Mouse (Mus musculus) limb, embryonic 11.5 days (tissue): ENCODE data around the gene Disp2. TPM values are rescaled to one million over a fixed set of nuclear protein-coding genes. Genes with fewer than 3 reads are reported as not detected.

Experiments
- ATAC-seq: fragments of 200-750 bp; cut with Nextera tagmentation; 2 replicates; pipeline ENCODE4 v1.8.0; 2017; ENCODE audit warnings: low read depth; ENCODE audit not compliant: insufficient number of reproducible peaks, low FRiP score, low TSS enrichment
- DNase-seq: peaks from one replicate; pipeline ENCODE4 v3.0.0-alpha.2; 2015; ENCODE audit warnings: low spot score
- H3K27ac ChIP-seq: fragments of 300-500 bp; sonication (generic); replicated peaks from 2 replicates; pipeline ENCODE4 v1.5.1; 2014; ENCODE audit warnings: low read depth, mild to moderate bottlenecking, low read length
- H3K27me3 ChIP-seq: fragments of 300-500 bp; sonication (generic); 2 replicates; pipeline ENCODE4 v1.6.1; 2014; ENCODE audit warnings: mild to moderate bottlenecking, low read length, mixed read lengths; ENCODE audit not compliant: control insufficient read depth, insufficient read depth
- H3K36me3 ChIP-seq: fragments of 300-500 bp; sonication (generic); 2 replicates; pipeline ENCODE4 v1.6.1; 2014; ENCODE audit warnings: mild to moderate bottlenecking, low read length, moderate library complexity, mixed read lengths; ENCODE audit not compliant: control insufficient read depth, insufficient read depth
- H3K4me1 ChIP-seq: fragments of 300-500 bp; sonication (generic); 2 replicates; pipeline ENCODE4 v1.6.1; 2014; ENCODE audit warnings: low read length, mixed read lengths; ENCODE audit not compliant: control insufficient read depth, insufficient read depth
- H3K4me2 ChIP-seq: fragments of 300-500 bp; sonication (generic); 2 replicates; pipeline ENCODE4 v1.6.1; 2014; ENCODE audit warnings: low read depth, mild to moderate bottlenecking, moderate library complexity; ENCODE audit not compliant: severe bottlenecking
- H3K4me3 ChIP-seq: fragments of 300-500 bp; sonication (generic); 2 replicates; pipeline ENCODE4 v1.5.1; 2014; ENCODE audit warnings: low read depth, low read length
- H3K9ac ChIP-seq: fragments of 300-500 bp; sonication (generic); 2 replicates; pipeline ENCODE4 v1.6.1; 2014; ENCODE audit warnings: mild to moderate bottlenecking, low read length
- H3K9me3 ChIP-seq: fragments of 300-500 bp; sonication (generic); 2 replicates; pipeline ENCODE4 v1.6.1; 2016; ENCODE audit warnings: low read length; ENCODE audit not compliant: control insufficient read depth
- WGBS: fragments of 180-500 bp; shearing (Covaris S2); extraction: QIAGEN DNeasy Blood & Tissue Kit; methylation state at CpG from one replicate; pipeline ENCODE4 v1.1.7; 2014; 5-methylcytosine and 5-hydroxymethylcytosine counted together
- polyA plus RNA-seq: library from polyadenylated mRNA; unstranded; fragments of >200 nt; fragmentation: Nextera tagmentation; extraction: Ambion mirVana; gene quantifications from 2 replicates; pipeline ENCODE4 v1.2.1, GENCODE M21; 2014

Gene Disp2
- polyA plus RNA-seq, 1 experiment from 2014 or later = 0.05 TPM

GRCm38 (mm10) chr2:118789501-118789900, 10.0 kb downstream of the Disp2 start:
- Histone ChIP-seq H3K27me3 (no peaks in the 10 kb centered on the region; the same call in 1 of the 2 replicates), H3K4me3 (no peak overlapping the region), H3K4me2 (no peak overlapping the region), H3K27ac (no peak overlapping the region), H3K36me3 (no peaks in the 10 kb centered on the region), H3K9ac (no peak overlapping the region), H3K4me1 (no peaks in the 10 kb centered on the region), H3K9me3 (no peaks in the 10 kb centered on the region)
- ATAC-seq (no peak), DNase-seq (no peak)
- 85% methylated on average over 11 of the region's 11 CpGs for WGBS

DNA sequence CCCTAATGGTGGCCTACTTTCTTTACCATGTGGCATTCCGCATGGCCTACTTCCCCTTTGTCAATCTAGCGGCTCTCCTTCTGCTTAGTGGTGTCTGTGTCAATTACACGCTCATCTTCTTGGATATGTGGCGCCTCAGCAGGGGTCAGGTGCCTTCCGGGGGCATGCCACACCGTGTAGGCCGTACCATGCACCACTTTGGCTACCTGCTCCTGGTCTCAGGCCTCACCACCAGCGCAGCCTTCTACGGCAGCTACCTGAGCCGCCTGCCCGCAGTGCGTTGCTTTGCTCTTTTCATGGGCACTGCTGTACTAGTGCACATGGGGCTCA, 10.7 kb downstream of the Disp2 start:
- no peak for ATAC-seq
- H3K9ac ChIP-seq = no peak overlapping the region
- no peaks in the 10 kb centered on the region for H3K36me3 ChIP-seq
- H3K9me3 ChIP-seq = no peaks in the 10 kb centered on the region
- H3K4me2 ChIP-seq = peak overlapping the region; percentile 32
- no peak for DNase-seq
- 0 out of 2 replicates have a peak overlapping the region, but pooled peaks have one; percentile 5 for H3K4me3 ChIP-seq
- no peaks in the 10 kb centered on the region for H3K4me1 ChIP-seq
- 56% methylated on average over 12 of the region's 12 CpGs for WGBS
- no peaks in the 10 kb centered on the region; the same call in 1 of the 2 replicates for H3K27me3 ChIP-seq
- no peak overlapping the region for H3K27ac ChIP-seq

DNA sequence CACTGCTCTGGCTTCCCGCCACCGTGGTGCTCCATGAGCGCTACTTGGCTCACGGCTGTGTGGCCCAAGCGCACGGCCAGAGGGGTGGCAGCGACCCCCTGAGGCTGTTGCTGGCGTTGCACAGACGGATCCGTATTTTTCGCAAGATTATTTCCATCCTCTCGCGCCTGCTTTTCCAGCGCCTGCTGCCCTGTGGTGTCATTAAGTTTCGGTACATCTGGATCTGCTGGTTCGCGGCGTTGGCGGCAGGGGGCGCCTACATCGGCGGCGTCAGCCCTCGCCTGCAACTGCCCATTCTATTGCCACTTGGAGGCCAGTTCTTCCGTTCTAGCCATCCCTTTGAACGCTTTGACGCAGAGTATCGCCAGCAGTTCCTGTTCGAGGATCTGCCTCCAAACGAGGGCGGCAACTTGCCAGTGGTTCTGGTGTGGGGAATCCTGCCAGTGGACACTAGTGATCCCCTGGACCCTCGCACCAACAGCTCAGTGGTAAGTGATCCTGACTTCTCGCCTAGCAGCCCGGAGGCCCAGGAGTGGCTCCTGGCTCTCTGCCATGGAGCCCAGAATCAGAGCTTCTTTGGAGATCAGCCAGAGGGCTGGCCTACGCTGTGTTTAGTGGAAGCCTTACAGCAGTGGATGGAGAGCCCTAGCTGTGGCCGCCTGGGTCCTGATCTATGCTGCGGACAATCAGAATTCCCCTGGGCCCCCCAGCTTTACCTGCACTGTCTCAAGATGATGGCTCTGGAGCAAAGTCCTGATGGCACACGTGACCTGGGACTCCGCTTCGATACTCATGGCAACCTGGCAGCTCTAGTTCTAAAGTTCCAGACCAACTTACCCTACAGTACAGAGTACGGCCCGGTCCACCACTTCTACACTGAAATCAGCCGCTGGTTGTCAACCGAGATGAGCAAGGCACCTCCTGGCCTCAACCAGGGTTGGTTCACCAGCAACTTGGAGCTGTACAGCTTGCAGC, 11.3 kb downstream of the Disp2 start:
- WGBS = 29% methylated on average over 44 of the region's 44 CpGs
- Histone ChIP-seq H3K4me1 (no peaks in the 10 kb centered on the region), H3K27me3 (no peaks in the 10 kb centered on the region; the same call in 1 of the 2 replicates), H3K9ac (no peak overlapping the region), H3K36me3 (no peaks in the 10 kb centered on the region), H3K4me2 (peak overlapping the region; percentile 32), H3K4me3 (0 out of 2 replicates have a peak overlapping the region, but pooled peaks have one; percentile 5), H3K9me3 (no peaks in the 10 kb centered on the region), H3K27ac (no peak overlapping the region)
- ATAC-seq (no peak), DNase-seq (peak; percentile 76)

DNA sequence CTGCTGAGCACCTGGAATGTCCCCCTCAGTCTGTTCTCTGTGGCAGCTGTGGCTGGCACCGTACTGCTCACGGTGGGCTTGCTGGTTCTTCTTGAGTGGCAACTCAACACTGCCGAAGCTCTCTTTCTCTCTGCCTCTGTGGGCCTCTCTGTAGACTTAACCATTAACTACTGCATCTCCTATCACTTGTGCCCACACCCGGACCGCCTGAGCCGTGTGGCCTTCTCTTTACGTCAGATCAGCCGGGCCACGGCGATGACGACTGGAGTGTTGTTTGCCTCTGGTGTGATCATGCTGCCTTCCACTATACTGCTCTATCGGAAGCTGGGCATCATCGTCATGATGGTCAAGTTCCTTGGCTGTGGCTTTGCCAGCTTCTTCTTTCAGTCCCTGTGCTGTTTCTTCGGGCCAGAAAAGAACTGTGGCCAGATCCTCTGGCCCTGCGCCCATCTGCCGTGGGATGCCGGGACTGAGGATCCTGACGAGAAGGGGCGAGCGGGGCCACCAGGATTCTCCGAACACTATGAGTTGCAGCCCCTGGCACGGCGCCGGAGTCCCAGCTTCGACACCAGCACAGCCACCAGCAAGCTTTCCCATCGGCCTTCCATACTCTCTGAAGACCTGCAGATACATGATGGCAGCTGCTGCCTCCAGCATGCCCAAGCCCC, 12.2 kb downstream of the Disp2 start:
- Histone ChIP-seq H3K27me3 (no peaks in the 10 kb centered on the region; the same call in 1 of the 2 replicates), H3K4me2 (no peak overlapping the region), H3K4me1 (no peaks in the 10 kb centered on the region), H3K27ac (no peak overlapping the region), H3K4me3 (no peak overlapping the region), H3K9me3 (no peaks in the 10 kb centered on the region), H3K9ac (no peak overlapping the region), H3K36me3 (no peaks in the 10 kb centered on the region)
- no peak for ATAC-seq
- 94% methylated on average over 26 of the region's 26 CpGs for WGBS
- DNase-seq = no peak

DNA sequence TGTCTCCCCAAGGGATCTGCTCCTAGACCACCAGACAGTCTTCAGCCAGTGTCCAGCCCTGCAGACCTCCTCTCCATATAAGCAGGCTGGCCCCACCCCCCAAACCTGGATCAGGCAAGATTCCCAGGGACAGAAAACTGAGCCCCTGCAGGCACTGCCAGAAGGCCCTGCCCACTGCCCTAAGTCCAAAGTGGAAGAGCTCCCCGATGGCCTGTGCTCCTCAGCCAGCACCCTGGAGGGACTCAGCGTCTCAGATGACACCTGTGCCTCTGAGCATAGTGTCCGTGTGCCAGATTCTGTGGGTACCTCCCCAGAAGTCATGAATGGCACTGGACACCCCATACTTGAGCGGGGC, 12.7 kb downstream of the Disp2 start:
- Histone ChIP-seq H3K9me3 (no peaks in the 10 kb centered on the region), H3K9ac (no peak overlapping the region), H3K4me3 (no peak overlapping the region), H3K36me3 (no peaks in the 10 kb centered on the region), H3K4me1 (no peaks in the 10 kb centered on the region), H3K27ac (no peak overlapping the region), H3K27me3 (no peaks in the 10 kb centered on the region; the same call in 1 of the 2 replicates), H3K4me2 (no peak overlapping the region)
- 79% methylated on average over 4 of the region's 4 CpGs for WGBS
- ATAC-seq (no peak), DNase-seq (no peak)

DNA sequence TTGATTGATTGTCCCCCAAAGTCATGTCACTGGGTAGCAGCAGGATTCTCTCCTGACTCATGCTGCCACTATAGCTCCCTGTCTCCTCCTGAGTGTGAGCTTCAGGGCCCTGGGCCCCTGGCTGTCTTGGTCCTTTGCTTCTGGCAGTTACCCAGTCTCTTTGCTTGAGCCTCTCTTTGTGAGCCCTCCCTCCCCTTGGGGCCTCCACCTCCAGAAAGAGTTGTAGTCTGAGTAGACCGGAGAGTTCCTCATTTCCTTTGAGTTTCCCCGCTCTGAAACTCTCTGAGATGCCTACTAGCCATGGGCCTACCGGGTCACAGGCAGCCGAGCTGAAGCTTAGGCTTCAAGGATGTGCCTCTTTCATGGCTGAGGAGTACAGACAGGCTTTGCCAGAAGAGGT, 14.1 kb downstream of the Disp2 start:
- no peak for DNase-seq
- Histone ChIP-seq H3K27me3 (no peaks in the 10 kb centered on the region; the same call in 1 of the 2 replicates), H3K4me3 (no peak overlapping the region), H3K36me3 (no peaks in the 10 kb centered on the region), H3K27ac (no peak overlapping the region), H3K9me3 (no peaks in the 10 kb centered on the region), H3K9ac (no peak overlapping the region), H3K4me2 (no peak overlapping the region), H3K4me1 (no peaks in the 10 kb centered on the region)
- no peak for ATAC-seq
- 88% methylated on average over 4 of the region's 4 CpGs for WGBS

DNA sequence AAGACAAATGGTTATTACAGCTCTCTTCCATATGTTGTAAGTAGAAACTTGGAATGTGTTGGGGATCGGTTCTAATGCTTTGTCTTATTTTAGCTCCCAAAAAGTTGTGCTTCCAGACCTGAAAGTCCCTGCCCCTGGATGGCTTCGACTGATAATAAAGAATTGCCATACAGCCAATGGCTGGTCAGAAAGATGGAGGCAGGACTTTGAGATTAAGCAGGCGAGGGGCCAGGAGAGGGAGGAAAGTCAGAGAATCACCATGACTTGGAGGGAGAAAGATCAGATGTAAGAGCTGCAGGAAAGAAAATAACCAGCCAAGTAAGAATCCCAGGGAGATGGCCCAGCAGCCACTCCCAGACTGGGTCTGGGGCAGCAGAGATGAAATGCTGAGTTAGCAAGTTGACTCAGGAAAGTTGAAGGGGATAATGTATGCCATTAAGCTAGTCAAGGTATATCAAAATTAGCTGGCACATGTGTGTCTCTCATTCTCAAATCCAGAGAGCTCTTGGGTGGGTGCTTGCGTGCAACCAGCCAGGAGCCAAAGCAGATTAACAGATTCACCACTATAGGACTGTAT, 23.1 kb downstream of the Disp2 start:
- WGBS = 64% methylated on average over 4 of the region's 4 CpGs

GRCm38 (mm10) chr2:118804474-118804873, 25.0 kb downstream of the Disp2 start:
- H3K4me3 ChIP-seq = no peak overlapping the region
- ATAC-seq (no peak), DNase-seq (no peak)
- H3K27ac ChIP-seq = no peak overlapping the region
- no peak overlapping the region for H3K9ac ChIP-seq
- no peaks in the 10 kb centered on the region for H3K9me3 ChIP-seq
- no peaks in the 10 kb centered on the region for H3K27me3 ChIP-seq
- WGBS = 81% methylated on average over 2 of the region's 2 CpGs
- no peaks in the 10 kb centered on the region for H3K4me1 ChIP-seq
- H3K36me3 ChIP-seq = no peaks in the 10 kb centered on the region
- H3K4me2 ChIP-seq = no peak overlapping the region

More for the DNA sequence above, 23.1 kb downstream of the Disp2 start:
- Histone ChIP-seq H3K27ac (no peak overlapping the region), H3K9me3 (no peaks in the 10 kb centered on the region), H3K4me1 (no peaks in the 10 kb centered on the region), H3K9ac (no peak overlapping the region), H3K36me3 (no peaks in the 10 kb centered on the region), H3K27me3 (no peaks in the 10 kb centered on the region), H3K4me3 (no peak overlapping the region), H3K4me2 (no peak overlapping the region)
- ATAC-seq (no peak), DNase-seq (no peak)
